Mouse (Mus musculus): ENCODE data around the gene Nfx1.
"Not testable (repeated sequence)": the region's sequence is repeated elsewhere in the genome, so short reads cannot be mapped to it uniquely, and the experiment has no call there.

Nfx1 gene

GRCm38 (mm10) chr4:40970842-40971701 lies at the start of gene Nfx1:
Gene Nfx1, plus strand, starts transcription at chr4:40970906.
- peak; percentile 92 for DNase-seq

GRCm38 (mm10) chr4:40921288-40921687 lies 49.4 kb upstream of the Nfx1 start:
- DNase-seq: no peak

- DNase-seq: no peak
These were observed 47.5 kb upstream of the Nfx1 start for GRCm38 (mm10) chr4:40923087-40923651.

GRCm38 (mm10) chr4:40925568-40925967 lies 45.1 kb upstream of the Nfx1 start:
- no peak for DNase-seq

- no peak for DNase-seq
These were observed 41.7 kb upstream of the Nfx1 start for GRCm38 (mm10) chr4:40929046-40929445.

DNA sequence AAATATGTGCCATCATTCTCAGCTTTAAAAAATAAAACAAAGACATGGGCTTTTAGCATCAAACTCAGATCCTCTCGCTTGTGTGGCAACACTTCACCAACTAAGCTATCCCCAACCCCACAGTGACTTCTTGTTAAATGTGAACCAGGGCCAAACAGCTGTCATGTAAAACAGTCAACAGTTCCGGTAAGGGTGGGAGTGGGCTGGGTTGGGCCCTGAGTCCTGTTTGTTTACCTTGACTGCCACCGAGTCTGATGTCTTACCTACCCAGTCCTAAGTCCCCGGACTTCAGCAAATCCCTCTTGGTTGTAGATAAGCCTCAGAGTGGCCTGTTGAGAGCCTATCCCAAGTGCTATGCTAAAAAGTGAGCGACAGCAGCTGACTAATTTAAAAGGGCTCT lies 37.0 kb upstream of the Nfx1 start:
- no peak for DNase-seq

DNA sequence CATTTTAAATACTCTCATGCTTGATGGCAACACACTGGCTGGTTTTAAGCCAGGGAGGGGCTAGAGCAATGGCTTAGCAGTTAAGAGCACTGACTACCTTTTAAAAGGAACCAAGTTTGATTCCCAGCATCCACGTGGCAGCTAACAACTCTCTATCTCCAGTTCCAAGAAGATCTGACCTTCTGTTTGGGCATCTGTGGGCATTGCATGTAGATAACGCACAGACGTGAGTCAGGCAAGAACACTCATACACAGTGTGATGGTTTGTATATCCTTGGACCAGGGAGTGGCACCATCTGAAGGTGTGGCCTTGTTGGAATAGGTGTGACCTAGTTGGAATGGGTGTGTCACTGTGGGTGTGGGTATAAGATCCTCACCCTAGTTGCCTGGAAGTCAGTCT lies 36.3 kb upstream of the Nfx1 start:
- not testable (repeated sequence) for DNase-seq

- DNase-seq: no peak
These were observed 34.4 kb upstream of the Nfx1 start for GRCm38 (mm10) chr4:40936175-40936839.

- DNase-seq: no peak
These were observed 31.9 kb upstream of the Nfx1 start for GRCm38 (mm10) chr4:40938793-40939192.

DNA sequence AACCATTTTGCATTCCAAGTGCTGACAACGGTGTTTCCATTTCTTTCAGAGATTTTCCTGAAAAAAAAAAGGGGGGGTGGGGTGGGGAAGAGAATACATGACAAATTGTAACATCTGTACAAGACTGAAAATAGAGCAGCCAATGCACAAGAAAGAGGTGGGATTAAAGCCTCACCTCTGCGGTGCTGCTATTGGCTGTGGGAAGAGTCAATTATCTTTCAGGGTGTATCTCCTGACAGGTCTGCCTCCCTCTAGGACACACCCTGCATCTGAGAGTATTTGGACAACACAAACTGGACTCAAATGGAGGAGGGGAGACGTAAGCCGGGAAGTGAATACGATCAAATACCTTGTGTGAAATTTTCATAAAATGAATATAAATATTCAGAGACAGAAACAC lies 27.1 kb upstream of the Nfx1 start:
- no peak for DNase-seq

DNA sequence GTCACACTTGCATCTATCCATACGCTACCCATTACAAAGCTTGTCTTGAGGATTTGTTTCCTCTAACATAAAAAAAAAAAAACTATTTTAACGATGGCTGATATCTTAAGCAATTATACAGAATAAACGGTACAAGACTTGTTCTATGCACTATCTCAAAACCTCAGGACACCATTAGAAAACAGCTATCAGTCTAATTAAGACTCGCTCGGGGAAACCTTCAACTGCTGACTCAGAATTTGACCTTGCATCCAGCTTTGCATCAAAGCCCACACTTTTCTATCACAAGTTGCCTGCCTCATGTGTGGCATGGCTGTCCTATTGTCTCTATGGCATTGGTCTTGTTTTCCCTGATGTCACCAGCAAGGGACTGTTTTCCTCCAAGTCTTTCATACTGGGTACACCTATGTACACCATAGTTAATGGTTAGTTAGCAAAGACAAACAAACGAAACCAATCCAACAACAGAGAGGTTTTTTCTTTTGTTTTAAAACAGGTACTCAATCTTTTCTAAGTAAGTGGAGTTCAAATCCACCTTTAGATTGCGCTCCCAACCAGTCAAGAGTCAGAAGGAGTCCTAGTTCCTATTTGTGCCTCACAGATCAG lies 24.1 kb upstream of the Nfx1 start:
- no peak for DNase-seq

- no peak for DNase-seq
These were observed 23.0 kb upstream of the Nfx1 start for GRCm38 (mm10) chr4:40947565-40948159.

- peak; percentile 99 for DNase-seq
These were observed 22.5 kb upstream of the Nfx1 start, which contains the start of the genes Bag1 and Chmp5 for GRCm38 (mm10) chr4:40948160-40948708. Gene Bag1, minus strand, starts transcription at chr4:40948294. Gene Chmp5, plus strand, starts transcription at chr4:40948407.

DNA sequence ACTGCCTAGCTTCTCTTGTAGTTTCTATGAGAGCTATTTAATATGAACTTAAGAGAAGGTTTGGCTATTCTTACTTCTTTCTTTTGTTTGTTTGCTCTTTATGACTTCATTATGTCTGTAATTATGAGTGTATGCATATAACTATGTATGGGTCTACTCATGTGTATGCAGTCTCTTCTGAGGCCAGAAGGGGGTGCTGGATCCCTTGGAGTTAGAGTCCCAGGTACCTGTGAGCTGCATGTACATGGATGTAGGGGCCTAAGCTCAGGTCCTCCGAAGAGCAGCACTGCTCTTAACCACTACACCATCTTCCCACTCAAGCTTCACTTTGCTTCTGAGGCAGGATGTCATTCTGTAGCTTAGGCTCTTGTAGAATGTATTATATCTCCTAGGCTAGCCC lies 17.2 kb upstream of the Nfx1 start:
- DNase-seq: no peak

GRCm38 (mm10) chr4:40955942-40956341 lies 14.8 kb upstream of the Nfx1 start:
- no peak for DNase-seq

GRCm38 (mm10) chr4:40963536-40963935 lies 7.2 kb upstream of the Nfx1 start:
- DNase-seq: no peak

GRCm38 (mm10) chr4:40969161-40969560 lies 1.5 kb upstream of the Nfx1 start:
- DNase-seq: no peak

GRCm38 (mm10) chr4:40969781-40970591 lies 720 bp upstream of the Nfx1 start:
- peak; percentile 18 for DNase-seq

GRCm38 (mm10) chr4:40970592-40970841 lies 189 bp upstream of the Nfx1 start:
- DNase-seq: no peak

- no peak for DNase-seq
These were observed 1.0 kb downstream of the Nfx1 start for GRCm38 (mm10) chr4:40971744-40972143.

GRCm38 (mm10) chr4:40974011-40974410 lies 3.3 kb downstream of the Nfx1 start:
- no peak for DNase-seq

GRCm38 (mm10) chr4:40975678-40976077 lies 5.0 kb downstream of the Nfx1 start:
- no peak for DNase-seq

Measured in cerebellum, adult 8-10 months (tissue).